Mouse (Mus musculus) heart, postnatal 14 days (tissue): ENCODE measurements around the gene Hhat. TPM values are rescaled to one million over a fixed set of nuclear protein-coding genes. Genes with fewer than 3 reads are reported as not detected.

Source experiments
- DNase-seq, 2 experiments: peaks; one replicate each; pipeline ENCODE4 v3.0.0; 2021 to 2022
- intact Hi-C: fragments of 180-260 bp; cut with DNase I; formaldehyde crosslinking; loops from one replicate; pipeline ENCODE4 v1.15.1; 2025
- long read RNA-seq, 2 experiments: library from polyadenylated mRNA; stranded (forward); transcript quantifications; one replicate each; pipeline ENCODE4 v2.0.0; 2021
- total RNA-seq, 2 experiments: library from RNA; stranded (reverse); gene quantifications; 2 replicates each; pipeline ENCODE4 v1.2.3; 2021

Gene Hhat
- total RNA-seq = 1 to 10 TPM; 3.3 to 3.7 TPM
- long read RNA-seq, experiment 1 = 0 reads
- long read RNA-seq, experiment 2, partial matches to known transcripts = 1 of 3 reads
- long read RNA-seq, experiment 2, other reads (novel, unspliced or antisense) = 1 of 3 reads

DNA sequence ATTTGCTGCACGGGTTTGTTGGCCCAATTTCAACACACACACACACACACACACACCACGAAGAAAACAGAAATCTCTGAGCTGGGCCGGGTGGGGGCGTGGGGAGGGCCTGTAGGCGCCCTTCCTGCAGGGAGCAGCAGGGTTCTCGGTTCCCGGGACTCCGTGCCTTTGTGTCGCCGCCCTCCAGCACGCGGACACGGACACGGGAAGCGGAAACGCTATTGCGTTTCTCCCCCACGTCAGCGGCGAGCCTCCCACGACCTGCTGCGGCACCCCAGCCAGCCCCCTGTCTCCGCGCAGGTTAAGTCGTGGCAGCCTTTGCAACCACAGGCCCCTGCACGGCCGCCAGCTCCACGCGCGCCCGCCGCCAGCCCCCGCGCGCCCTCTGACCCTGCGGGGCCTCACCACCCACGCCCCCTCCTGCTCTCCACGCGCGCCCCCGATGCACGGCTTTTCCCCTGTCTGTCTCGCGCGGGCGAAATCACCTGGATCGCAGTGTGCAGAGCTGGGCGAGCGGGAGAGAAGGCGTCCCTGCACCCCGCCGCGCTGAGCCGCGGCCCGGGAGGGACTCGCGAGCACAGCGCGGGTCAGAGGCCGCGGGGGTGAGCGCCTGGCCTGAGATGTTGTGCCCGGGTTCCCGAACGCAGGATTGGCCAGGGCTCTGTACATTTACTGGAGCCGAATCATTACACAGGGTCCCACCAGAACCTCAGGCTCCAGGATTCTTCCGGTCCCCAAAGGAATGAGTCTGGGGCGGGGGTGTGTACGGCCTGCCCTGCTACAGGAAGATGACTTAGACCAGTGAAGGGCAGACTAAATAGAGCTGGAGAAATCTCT, at the start of gene Hhat:
TSS of gene Hhat (minus strand) at position 729 of the 837 bp plus-strand sequence.
- intact Hi-C loops = loop anchor here (10.0 kb wide), 1 partner anchor 354 kb away; no protein-coding TSS in a partner anchor
- peak; percentile 78 to 80 for DNase-seq

- intact Hi-C loops = no loop called here
- DNase-seq = no peak
These were observed 47.3 kb upstream of the Hhat start for GRCm38 (mm10) chr1:192818334-192818733.

DNA sequence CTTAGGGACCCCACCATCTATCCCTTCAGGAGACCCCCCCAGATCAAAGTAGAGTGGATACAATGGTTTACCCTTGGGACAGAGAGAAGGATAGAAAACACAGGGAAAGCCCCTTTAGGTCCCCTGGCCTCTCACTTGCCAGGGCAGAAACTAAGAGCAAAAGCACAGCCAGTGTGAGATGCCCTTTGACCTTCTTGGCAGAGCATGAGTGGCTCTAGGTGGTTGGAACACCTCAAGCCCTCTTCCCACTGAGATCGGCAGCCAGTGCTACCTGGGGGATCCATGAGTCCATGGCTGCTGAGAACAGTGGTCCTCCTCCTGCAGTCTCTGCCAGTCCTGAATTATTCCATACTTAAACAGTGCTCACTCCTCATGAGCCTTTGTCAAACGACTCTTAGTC, 44.8 kb upstream of the Hhat start:
- intact Hi-C loops = no loop called here
- DNase-seq = no peak

- intact Hi-C loops = no loop called here
- DNase-seq = no peak
These were observed 43.7 kb upstream of the Hhat start for GRCm38 (mm10) chr1:192814700-192815099.

GRCm38 (mm10) chr1:192812758-192813157, 41.7 kb upstream of the Hhat start:
- DNase-seq = no peak
- intact Hi-C loops = no loop called here

DNA sequence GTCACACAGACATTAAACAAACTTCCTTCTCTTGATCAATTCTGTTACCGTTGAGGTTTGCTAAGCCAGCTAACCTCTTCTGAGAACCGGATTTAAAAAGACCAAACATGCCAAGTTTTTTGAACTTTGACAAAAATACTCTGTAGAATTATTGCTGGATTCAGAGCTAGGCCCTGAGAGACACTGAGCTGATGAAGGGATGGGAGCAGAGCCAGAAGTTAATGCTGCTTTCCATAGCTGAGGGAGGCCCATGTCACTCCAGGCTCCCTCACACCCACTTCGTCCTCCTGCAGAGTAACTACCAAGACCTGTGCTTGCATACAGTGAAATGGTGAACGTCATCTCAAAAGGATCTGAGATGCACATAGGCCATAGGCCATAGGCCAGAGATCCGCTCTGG, 41.3 kb upstream of the Hhat start:
- no peak for DNase-seq
- intact Hi-C loops = no loop called here

- DNase-seq = peak in 1 of 2 experiments; percentile 43
- intact Hi-C loops = no loop called here
These were observed 35.4 kb upstream of the Hhat start for GRCm38 (mm10) chr1:192806168-192807157.

- intact Hi-C loops = no loop called here
- no peak for DNase-seq
These were observed 29.3 kb upstream of the Hhat start for GRCm38 (mm10) chr1:192800338-192800737.

GRCm38 (mm10) chr1:192799165-192799991, 28.4 kb upstream of the Hhat start:
- intact Hi-C loops = no loop called here
- DNase-seq = no peak

- intact Hi-C loops = no loop called here
- DNase-seq = peak; percentile 67 to 73
These were observed 27.5 kb upstream of the Hhat start for GRCm38 (mm10) chr1:192798212-192799164.

DNA sequence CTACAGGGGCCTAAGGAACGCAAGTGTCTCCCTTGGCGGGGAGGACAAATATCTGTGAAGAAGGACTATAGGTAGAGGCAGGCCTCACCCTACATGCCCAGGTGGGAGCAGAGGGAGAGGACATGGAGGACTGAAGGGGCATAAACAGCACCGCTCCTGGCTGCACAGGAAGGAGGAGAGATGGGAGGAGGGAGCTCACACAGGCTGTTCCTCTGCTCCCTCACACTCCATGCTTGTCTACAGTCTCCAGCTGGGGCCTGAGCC, 25.9 kb upstream of the Hhat start:
- DNase-seq = no peak
- intact Hi-C loops = no loop called here

- DNase-seq = peak in 1 of 2 experiments; percentile 32
- intact Hi-C loops = no loop called here
These were observed 25.4 kb upstream of the Hhat start for GRCm38 (mm10) chr1:192796201-192797010.

GRCm38 (mm10) chr1:192794957-192795745, 24.1 kb upstream of the Hhat start:
- intact Hi-C loops = no loop called here
- no peak for DNase-seq

- intact Hi-C loops = no loop called here
- peak in 1 of 2 experiments; percentile 40 for DNase-seq
These were observed 20.9 kb upstream of the Hhat start for GRCm38 (mm10) chr1:192791897-192792361.

DNA sequence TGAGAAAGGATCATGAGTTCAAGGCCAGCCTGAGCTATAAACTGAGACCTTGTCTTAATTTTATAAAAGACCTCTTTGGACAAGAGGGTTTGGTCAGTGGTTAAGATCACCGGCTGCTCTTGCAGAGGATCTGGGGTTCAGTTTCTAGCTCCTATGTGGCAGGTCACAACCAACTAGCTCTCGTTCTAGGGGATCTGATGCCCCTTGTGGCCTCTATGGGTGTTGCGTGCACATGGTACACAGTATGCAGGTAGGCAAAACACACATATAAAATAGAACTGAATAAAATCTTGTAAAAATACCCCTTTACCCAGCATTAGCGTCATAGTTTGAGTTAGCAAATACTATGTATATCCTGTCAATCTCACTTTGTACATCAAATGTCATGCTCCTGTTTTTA, 19.4 kb upstream of the Hhat start:
- peak in 1 of 2 experiments; percentile 31 for DNase-seq
- intact Hi-C loops = no loop called here

GRCm38 (mm10) chr1:192789828-192790227, 18.8 kb upstream of the Hhat start:
- peak; percentile 54 to 64 for DNase-seq
- intact Hi-C loops = loop anchor here (5.0 kb wide), 2 partner anchors 47 to 62 kb away; no protein-coding TSS in a partner anchor

GRCm38 (mm10) chr1:192789111-192789522, 18.1 kb upstream of the Hhat start:
- intact Hi-C loops = loop anchor here (5.0 kb wide), 2 partner anchors 48 to 63 kb away; no protein-coding TSS in a partner anchor
- peak; percentile 78 to 84 for DNase-seq
